Mouse (Mus musculus): Measurements from ENCODE around the gene Pknox2. TPM values are rescaled to one million over a fixed set of nuclear protein-coding genes. Genes with fewer than 3 reads are reported as not detected.

The Pknox2 gene
- polyA plus RNA-seq, 1 experiment from 2014 or later = 18.4 TPM

GRCm38 (mm10) chr9:37037405-37037804 is 109.8 kb downstream of the Pknox2 start:
- Histone ChIP-seq H3K27me3 (ENCODE audit: control insufficient read depth, insufficient read depth, low read length) (no peaks in the 10 kb centered on the region), H3K9me3 (ENCODE audit: control insufficient read depth, low read length) (no peaks in the 10 kb centered on the region), H3K4me2 (ENCODE audit: low read length) (no peak overlapping the region), H3K9ac (replicated peaks; ENCODE audit: low read length) (no peak overlapping the region), H3K36me3 (ENCODE audit: control insufficient read depth, insufficient read depth, low read length) (no peaks in the 10 kb centered on the region), H3K27ac (replicated peaks; ENCODE audit: low read depth, low read length) (no peak overlapping the region), H3K4me1 (ENCODE audit: control insufficient read depth, insufficient read depth, low read length) (peaks cover 7% of the 10 kb centered on the region; the same call in 1 of the 2 replicates), H3K4me3 (replicated peaks; ENCODE audit: low read depth, low read length) (no peak overlapping the region)
- 89% methylated on average over 12 of the region's 12 CpGs for WGBS
- ATAC-seq (ENCODE audit: low FRiP score, low TSS enrichment) (no peak), DNase-seq (no peak)

GRCm38 (mm10) chr9:37035248-37035647 is 112.0 kb downstream of the Pknox2 start:
- H3K4me3 ChIP-seq (replicated peaks; ENCODE audit: low read depth, low read length) = no peak overlapping the region
- no peak overlapping the region for H3K9ac ChIP-seq (replicated peaks; ENCODE audit: low read length)
- no peak for DNase-seq
- peaks cover 15% of the 10 kb centered on the region for H3K4me1 ChIP-seq (ENCODE audit: control insufficient read depth, insufficient read depth, low read length)
- no peak overlapping the region for H3K4me2 ChIP-seq (ENCODE audit: low read length)
- ATAC-seq (ENCODE audit: low FRiP score, low TSS enrichment) = no peak
- WGBS = 94% methylated on average over 3 of the region's 3 CpGs
- H3K36me3 ChIP-seq (ENCODE audit: control insufficient read depth, insufficient read depth, low read length) = no peaks in the 10 kb centered on the region
- H3K27ac ChIP-seq (replicated peaks; ENCODE audit: low read depth, low read length) = no peak overlapping the region
- no peaks in the 10 kb centered on the region for H3K27me3 ChIP-seq (ENCODE audit: control insufficient read depth, insufficient read depth, low read length)
- no peaks in the 10 kb centered on the region for H3K9me3 ChIP-seq (ENCODE audit: control insufficient read depth, low read length)

DNA sequence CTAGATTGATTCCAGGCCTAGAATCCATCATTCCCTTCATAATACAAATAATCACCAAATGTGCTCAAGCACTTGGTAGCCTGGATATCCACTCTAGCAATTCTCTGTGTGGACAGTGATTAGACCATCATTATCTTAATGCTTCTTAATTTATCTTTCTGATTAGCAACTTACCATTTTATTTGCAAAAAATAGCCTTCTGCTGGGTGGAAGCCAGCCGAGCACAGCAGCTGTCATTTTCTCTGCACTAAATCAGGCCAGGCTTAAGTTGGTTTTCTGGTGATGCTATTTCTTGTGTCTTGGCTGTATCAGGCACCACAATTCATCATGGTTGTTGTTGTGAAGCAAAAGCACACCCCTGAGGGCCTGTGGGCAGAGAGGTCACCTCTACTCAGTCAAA is 112.9 kb downstream of the Pknox2 start:
- Histone ChIP-seq H3K9me3 (ENCODE audit: control insufficient read depth, low read length) (no peaks in the 10 kb centered on the region), H3K9ac (replicated peaks; ENCODE audit: low read length) (no peak overlapping the region), H3K36me3 (ENCODE audit: control insufficient read depth, insufficient read depth, low read length) (no peaks in the 10 kb centered on the region), H3K27ac (replicated peaks; ENCODE audit: low read depth, low read length) (no peak overlapping the region), H3K4me2 (ENCODE audit: low read length) (no peak overlapping the region), H3K4me3 (replicated peaks; ENCODE audit: low read depth, low read length) (no peak overlapping the region), H3K4me1 (ENCODE audit: control insufficient read depth, insufficient read depth, low read length) (peaks cover 20% of the 10 kb centered on the region), H3K27me3 (ENCODE audit: control insufficient read depth, insufficient read depth, low read length) (no peaks in the 10 kb centered on the region)
- 88% methylated on average over 1 of the region's 1 CpGs for WGBS
- no peak for DNase-seq
- ATAC-seq (ENCODE audit: low FRiP score, low TSS enrichment) = no peak

- DNase-seq = peak; percentile 46
- WGBS = 19% methylated on average over 9 of the region's 9 CpGs
Measured at GRCm38 (mm10) chr9:37030347-37031213, 116.6 kb downstream of the Pknox2 start.

GRCm38 (mm10) chr9:37029811-37030346 is 117.3 kb downstream of the Pknox2 start:
- Histone ChIP-seq H3K27ac (replicated peaks; ENCODE audit: low read depth, low read length) (peak overlapping the region; percentile 60), H3K4me3 (replicated peaks; ENCODE audit: low read depth, low read length) (no peak overlapping the region), H3K36me3 (ENCODE audit: control insufficient read depth, insufficient read depth, low read length) (no peaks in the 10 kb centered on the region), H3K9ac (replicated peaks; ENCODE audit: low read length) (no peak overlapping the region), H3K9me3 (ENCODE audit: control insufficient read depth, low read length) (no peaks in the 10 kb centered on the region), H3K4me1 (ENCODE audit: control insufficient read depth, insufficient read depth, low read length) (peaks cover 36% of the 10 kb centered on the region), H3K27me3 (ENCODE audit: control insufficient read depth, insufficient read depth, low read length) (no peaks in the 10 kb centered on the region), H3K4me2 (ENCODE audit: low read length) (no peak overlapping the region)
- ATAC-seq (ENCODE audit: low FRiP score, low TSS enrichment) (no peak), DNase-seq (no peak)
- WGBS = 82% methylated on average over 3 of the region's 3 CpGs

More at GRCm38 (mm10) chr9:37030347-37031213, 116.6 kb downstream of the Pknox2 start:
- Histone ChIP-seq H3K36me3 (ENCODE audit: control insufficient read depth, insufficient read depth, low read length) (no peaks in the 10 kb centered on the region), H3K27ac (replicated peaks; ENCODE audit: low read depth, low read length) (peak overlapping the region; percentile 60), H3K4me1 (ENCODE audit: control insufficient read depth, insufficient read depth, low read length) (peaks cover 34% of the 10 kb centered on the region), H3K4me2 (ENCODE audit: low read length) (no peak overlapping the region), H3K9ac (replicated peaks; ENCODE audit: low read length) (no peak overlapping the region), H3K9me3 (ENCODE audit: control insufficient read depth, low read length) (no peaks in the 10 kb centered on the region), H3K4me3 (replicated peaks; ENCODE audit: low read depth, low read length) (no peak overlapping the region), H3K27me3 (ENCODE audit: control insufficient read depth, insufficient read depth, low read length) (no peaks in the 10 kb centered on the region)
- no peak for ATAC-seq (ENCODE audit: low FRiP score, low TSS enrichment)

DNA sequence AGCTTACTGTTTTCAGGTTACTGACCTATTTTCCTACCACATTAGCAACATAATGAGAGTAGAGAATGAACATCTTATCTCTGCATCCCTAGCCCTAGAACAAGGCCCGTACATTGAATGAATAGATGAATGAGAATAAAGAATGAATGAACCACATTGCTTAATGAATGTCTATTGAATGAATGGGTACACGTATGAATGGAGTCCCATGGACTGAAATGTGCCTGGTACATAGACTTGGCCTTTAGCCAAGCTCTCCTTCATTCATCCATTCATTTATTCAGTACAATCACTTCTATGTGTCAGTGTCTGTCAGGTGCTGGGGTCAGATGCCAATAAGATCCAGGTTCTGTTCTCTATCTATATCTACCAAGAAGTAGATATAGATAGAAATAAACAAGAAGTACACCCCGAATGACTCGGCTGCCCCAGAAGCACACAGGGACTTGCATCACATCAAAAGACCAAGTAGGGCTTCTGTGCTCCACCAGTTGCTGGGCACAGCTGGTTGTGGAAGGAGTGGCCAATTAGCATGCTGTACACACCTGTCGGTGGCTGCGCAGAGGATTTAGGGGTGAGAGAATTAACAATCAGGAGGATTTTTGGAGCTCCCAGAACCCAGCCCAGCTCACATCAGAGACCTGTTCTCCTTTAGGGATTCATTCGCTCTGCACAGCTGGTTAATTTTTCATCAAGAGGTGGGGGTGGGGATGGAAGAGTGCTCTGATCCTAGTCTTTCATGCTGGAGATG is 119.2 kb downstream of the Pknox2 start:
- Histone ChIP-seq H3K9me3 (ENCODE audit: control insufficient read depth, low read length) (no peaks in the 10 kb centered on the region), H3K27me3 (ENCODE audit: control insufficient read depth, insufficient read depth, low read length) (no peaks in the 10 kb centered on the region), H3K4me2 (ENCODE audit: low read length) (no peak overlapping the region), H3K4me1 (ENCODE audit: control insufficient read depth, insufficient read depth, low read length) (peaks cover 36% of the 10 kb centered on the region), H3K9ac (replicated peaks; ENCODE audit: low read length) (no peak overlapping the region), H3K27ac (replicated peaks; ENCODE audit: low read depth, low read length) (peak overlapping the region; percentile 21; the same call in 1 of the 2 replicates), H3K36me3 (ENCODE audit: control insufficient read depth, insufficient read depth, low read length) (no peaks in the 10 kb centered on the region), H3K4me3 (replicated peaks; ENCODE audit: low read depth, low read length) (no peak overlapping the region)
- ATAC-seq (ENCODE audit: low FRiP score, low TSS enrichment) (peak; percentile 44), DNase-seq (peak; percentile 53)
- 37% methylated on average over 7 of the region's 7 CpGs for WGBS

DNA sequence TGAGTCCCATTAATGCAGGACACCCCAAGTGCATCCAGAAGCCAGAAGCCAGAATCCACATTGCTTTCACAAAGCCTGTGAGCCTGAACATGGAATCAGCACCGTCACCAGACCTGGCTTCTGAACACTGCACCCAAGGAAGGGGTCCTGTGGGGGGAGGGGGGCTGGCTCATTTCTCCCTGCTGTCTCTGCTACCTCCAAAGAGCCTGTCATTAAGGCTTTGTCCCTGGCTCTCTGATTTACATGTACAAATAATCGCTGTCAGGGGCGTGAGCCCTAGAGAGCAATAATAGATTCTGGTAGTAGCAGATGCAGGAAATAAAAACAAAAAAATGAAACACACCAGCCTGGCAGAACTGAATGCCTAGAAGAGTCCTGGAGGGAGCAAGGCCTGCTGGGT is 121.3 kb downstream of the Pknox2 start:
- Histone ChIP-seq H3K27me3 (ENCODE audit: control insufficient read depth, insufficient read depth, low read length) (no peaks in the 10 kb centered on the region), H3K9me3 (ENCODE audit: control insufficient read depth, low read length) (no peaks in the 10 kb centered on the region), H3K4me2 (ENCODE audit: low read length) (no peak overlapping the region), H3K36me3 (ENCODE audit: control insufficient read depth, insufficient read depth, low read length) (no peaks in the 10 kb centered on the region), H3K27ac (replicated peaks; ENCODE audit: low read depth, low read length) (peak overlapping the region; percentile 67), H3K4me1 (ENCODE audit: control insufficient read depth, insufficient read depth, low read length) (peaks cover 47% of the 10 kb centered on the region), H3K9ac (replicated peaks; ENCODE audit: low read length) (0 out of 2 replicates have a peak overlapping the region, but pooled peaks have one; percentile 1), H3K4me3 (replicated peaks; ENCODE audit: low read depth, low read length) (no peak overlapping the region)
- no peak for ATAC-seq (ENCODE audit: low FRiP score, low TSS enrichment)
- WGBS = 10% methylated on average over 3 of the region's 3 CpGs
- DNase-seq = no peak

DNA sequence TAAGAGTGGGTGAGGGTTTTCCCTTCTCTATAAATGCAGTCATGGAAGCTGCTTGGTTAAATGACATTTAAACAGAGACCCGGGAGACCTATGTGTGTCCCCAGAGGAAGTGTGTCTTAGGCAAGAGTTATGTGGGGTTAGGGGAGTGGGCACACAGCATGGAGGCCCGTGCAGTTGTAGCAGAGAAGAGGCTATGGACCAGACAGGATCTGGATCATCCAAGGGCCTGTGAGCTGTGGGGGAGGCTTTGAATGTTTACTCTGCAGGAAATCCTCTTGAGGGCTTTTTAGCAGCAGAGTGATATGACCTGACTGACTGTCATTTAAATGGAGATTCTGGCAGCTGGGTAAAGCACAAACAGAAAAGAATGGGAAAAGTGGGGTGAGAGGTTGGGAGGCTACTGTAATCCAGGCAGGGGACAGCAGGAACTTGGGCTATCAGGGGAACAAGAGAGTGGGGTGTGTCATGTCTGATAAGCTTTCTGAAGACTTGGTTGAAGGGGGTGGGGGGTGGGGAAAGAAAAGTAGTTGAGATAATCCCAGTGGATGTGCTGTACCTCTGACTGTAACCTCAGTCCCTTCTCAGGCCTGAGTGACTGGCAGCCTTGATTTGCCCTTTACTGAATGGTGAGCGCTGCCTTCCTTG is 125.5 kb downstream of the Pknox2 start:
- Histone ChIP-seq H3K9ac (replicated peaks; ENCODE audit: low read length) (no peak overlapping the region), H3K27ac (replicated peaks; ENCODE audit: low read depth, low read length) (peak overlapping the region; percentile 63), H3K36me3 (ENCODE audit: control insufficient read depth, insufficient read depth, low read length) (no peaks in the 10 kb centered on the region), H3K9me3 (ENCODE audit: control insufficient read depth, low read length) (no peaks in the 10 kb centered on the region), H3K4me2 (ENCODE audit: low read length) (no peak overlapping the region), H3K4me1 (ENCODE audit: control insufficient read depth, insufficient read depth, low read length) (peaks cover 26% of the 10 kb centered on the region), H3K27me3 (ENCODE audit: control insufficient read depth, insufficient read depth, low read length) (no peaks in the 10 kb centered on the region), H3K4me3 (replicated peaks; ENCODE audit: low read depth, low read length) (no peak overlapping the region)
- no peak for ATAC-seq (ENCODE audit: low FRiP score, low TSS enrichment)
- 21% methylated on average over 3 of the region's 3 CpGs for WGBS
- DNase-seq = no peak

All from midbrain, embryonic 14.5 days (tissue).